In the genomic region with DNA sequence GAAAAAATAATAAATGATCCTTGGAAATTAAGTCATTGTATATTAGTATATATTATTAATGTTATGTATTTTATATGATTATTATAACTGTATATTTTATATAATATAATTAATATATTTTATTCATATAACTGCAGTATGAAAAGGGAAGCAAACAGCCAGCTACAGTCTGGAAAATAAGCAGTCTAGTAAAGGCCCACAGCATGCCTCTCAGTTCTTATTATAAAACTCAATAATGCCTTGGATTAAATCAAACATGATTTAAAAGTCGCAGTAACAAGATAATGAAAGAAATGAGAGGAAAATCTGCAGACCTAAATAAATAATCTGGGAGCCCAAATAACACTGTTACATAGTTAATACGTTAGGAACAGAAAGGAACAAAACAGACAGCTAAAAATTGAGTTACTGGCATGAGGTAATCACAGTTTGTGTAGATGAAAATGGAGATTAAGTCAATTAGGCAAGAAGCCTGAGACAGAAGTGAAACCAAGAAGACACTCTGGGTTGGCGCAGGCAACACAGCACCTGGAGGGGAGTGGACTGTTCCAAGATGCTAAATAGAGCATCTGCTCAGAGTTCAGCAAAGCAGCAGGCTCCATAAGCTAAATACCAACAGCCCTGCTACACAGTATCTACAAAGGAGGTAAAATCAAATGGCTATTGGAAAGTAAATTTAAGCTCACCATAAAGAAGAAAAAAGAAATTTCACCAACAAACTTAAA, we compare ENCODE assay signal across 18 mouse cellular contexts. TPM values are rescaled to one million over a fixed set of nuclear protein-coding genes. Genes with fewer than 3 reads are reported as not detected.
DNase-seq lines count a peak whose midpoint lies in the region; ATAC-seq lines count a peak whose summit lies in the region.
"Had no signal": no experiment of that assay in that cellular context is flagged by ENCODE, and none has a peak within 500 bp of the region (broad histone marks: within the 10 kb centered on the region; RNA-seq: fewer than 3 reads in every experiment).

No protein-coding gene starts in this region.

- no peaks in the 10 kb centered on the region; the same call in 1 of the 2 replicates for H3K9me3 ChIP-seq in hindbrain, embryonic 15.5 days
- no peaks in the 10 kb centered on the region for H3K9me3 ChIP-seq in hindbrain, embryonic 12.5 days (replicated peaks)
- H3K9me3 ChIP-seq: limb, embryonic 15.5 days had no signal

- no peak overlapping the region for H3K9ac ChIP-seq in hindbrain, embryonic 15.5 days
- H3K9ac ChIP-seq in hindbrain, embryonic 12.5 days = no peak overlapping the region
- H3K9ac ChIP-seq: limb, embryonic 15.5 days; liver, postnatal 0 days had no signal

- WGBS in hindbrain, embryonic 15.5 days = 74% methylated on average over 3 of the region's 3 CpGs
- WGBS in hindbrain, embryonic 12.5 days = 82% methylated on average over 3 of the region's 3 CpGs

- no peak overlapping the region for H3K4me2 ChIP-seq in hindbrain, embryonic 15.5 days
- H3K4me2 ChIP-seq in hindbrain, embryonic 12.5 days (replicated peaks) = no peak overlapping the region
- H3K4me2 ChIP-seq: heart, embryonic 11.5 days; limb, embryonic 15.5 days had no signal

- peak; percentile 42 to 44 for DNase-seq in right cerebral cortex, postnatal 10 days (ENCODE audit: low spot score in 2 of 2)
- DNase-seq in right cerebral cortex, postnatal 4 days = no peak
- peak; percentile 24 to 49 for DNase-seq in cerebellum, postnatal 14 days
- no peak for DNase-seq in ovary, postnatal 14 days (ENCODE audit: low spot score)
- no peak for DNase-seq in gastrocnemius, postnatal 10 days
- DNase-seq: kidney, postnatal 4 days; liver, postnatal 0 days; right cerebral cortex, postnatal 25 days; thymus, postnatal 25 days had no signal

- H3K27ac ChIP-seq in hindbrain, embryonic 15.5 days (replicated peaks) = no peak overlapping the region
- no peak overlapping the region for H3K27ac ChIP-seq in hindbrain, embryonic 12.5 days
- H3K27ac ChIP-seq: embryonic facial prominence, embryonic 10.5 days; limb, embryonic 15.5 days; stomach, postnatal 0 days had no signal

- no peak overlapping the region for H3K4me3 ChIP-seq in hindbrain, embryonic 15.5 days
- no peak overlapping the region for H3K4me3 ChIP-seq in hindbrain, embryonic 12.5 days
- H3K4me3 ChIP-seq: embryonic facial prominence, embryonic 10.5 days; limb, embryonic 15.5 days had no signal

- H3K4me1 ChIP-seq in hindbrain, embryonic 15.5 days (replicated peaks) = no peaks in the 10 kb centered on the region
- no peaks in the 10 kb centered on the region for H3K4me1 ChIP-seq in hindbrain, embryonic 12.5 days
- H3K4me1 ChIP-seq: embryonic facial prominence, embryonic 10.5 days; limb, embryonic 15.5 days had no signal

- no peaks in the 10 kb centered on the region for H3K36me3 ChIP-seq in hindbrain, embryonic 15.5 days
- no peaks in the 10 kb centered on the region for H3K36me3 ChIP-seq in hindbrain, embryonic 12.5 days
- H3K36me3 ChIP-seq: embryonic facial prominence, embryonic 10.5 days; limb, embryonic 15.5 days had no signal

- no peaks in the 10 kb centered on the region for H3K27me3 ChIP-seq in hindbrain, embryonic 15.5 days
- no peaks in the 10 kb centered on the region for H3K27me3 ChIP-seq in hindbrain, embryonic 12.5 days
- H3K27me3 ChIP-seq: limb, embryonic 15.5 days had no signal

- ATAC-seq in hindbrain, embryonic 15.5 days (ENCODE audit: low FRiP score, low read depth) = peak; percentile 71; the same call in 1 of the 2 replicates
- ATAC-seq in hindbrain, embryonic 12.5 days (ENCODE audit: low FRiP score) = no peak
- ATAC-seq: inflammation-experienced regulatory T-cells, adult 6 months; liver, postnatal 0 days had no signal

RNA-seq across cellular contexts. Expression of gene Chrna7, which starts 42.1 kb away (rescaled TPM):
- polyA plus RNA-seq in hindbrain, embryonic 15.5 days (2015; fragmentation: Nextera tagmentation; extraction: Ambion mirVana) = 9.6 and 10.0 TPM in 2 replicates
- 6.9 and 8.6 TPM in 2 replicates for polyA plus RNA-seq in hindbrain, embryonic 12.5 days (2016; fragmentation: Nextera tagmentation; extraction: Ambion mirVana)
- under 1 TPM; 0.52 to 0.75 TPM for total RNA-seq in gastrocnemius, postnatal 10 days (2021)
- total RNA-seq: heart, postnatal 25 days; megakaryocyte-erythroid progenitor cell, adult 5-6 weeks had no signal
- polyA plus RNA-seq: inflammation-experienced regulatory T-cells, adult 6 months; liver, postnatal 0 days had no signal

Comparison
In these comparisons a context has a peak if more than half of its experiments do, and no peak if none do; other contexts are left out.
1. DNase-seq: peak in right cerebral cortex, postnatal 10 days (2 of 2) and cerebellum, postnatal 14 days (2 of 2); none in right cerebral cortex, postnatal 4 days (single experiment), ovary, postnatal 14 days (single experiment) and gastrocnemius, postnatal 10 days (single experiment).